Mouse (Mus musculus) cerebellum, adult 2 months (tissue): ENCODE data around the gene Cavin2. TPM values are rescaled to one million over a fixed set of nuclear protein-coding genes. Genes with fewer than 3 reads are reported as not detected.
A peak's percentile ranks its signal among the peaks of the same experiment; 100 is the strongest.

Experiments used
- DNase-seq, 2 experiments: peaks; one replicate each; pipeline ENCODE4 v3.0.0; 2021
- H3K27ac ChIP-seq: fragments of 200-500 bp; 2 replicates; pipeline ENCODE4 v1.5.1; 2012; ENCODE audit warnings: low read length, control low read depth, inconsistent platforms; ENCODE audit not compliant: insufficient read depth
- H3K27me3 ChIP-seq: fragments of 200-500 bp; 2 replicates; pipeline ENCODE4 v1.6.1; 2012; ENCODE audit warnings: inconsistent platforms, mild to moderate bottlenecking, low read length, moderate library complexity; ENCODE audit not compliant: control insufficient read depth, insufficient read depth
- H3K4me1 ChIP-seq: fragments of 200-500 bp; 2 replicates; pipeline ENCODE4 v1.6.1; 2011; ENCODE audit warnings: low read length; ENCODE audit not compliant: control insufficient read depth, insufficient read depth
- H3K4me3 ChIP-seq: fragments of 200-500 bp; replicated peaks from 2 replicates; pipeline ENCODE3; 2011; ENCODE audit warnings: mild to moderate bottlenecking, low read depth, low read length, control low read depth; ENCODE audit not compliant: insufficient read depth
- CTCF ChIP-seq: fragments of 200-500 bp; IDR thresholded peaks from 2 replicates; pipeline ENCODE4 v1.5.1; 2011; ENCODE audit warnings: low read depth, mild to moderate bottlenecking, control low read depth, low read length, moderate library complexity, borderline replicate concordance; ENCODE audit not compliant: insufficient read depth
- POLR2A ChIP-seq: fragments of 200-500 bp; IDR thresholded peaks from 2 replicates; pipeline ENCODE4 v1.6.1; 2011; ENCODE audit warnings: low read length, control low read depth, borderline replicate concordance; ENCODE audit not compliant: insufficient read depth
- WGBS: fragments of 180-500 bp; shearing (Covaris S2); methylation state at CpG from one replicate; pipeline ENCODE4 v1.1.7; 2018; 5-methylcytosine and 5-hydroxymethylcytosine counted together
- polyA plus RNA-seq: library from polyadenylated mRNA; depleted of rRNA; stranded (reverse); fragments of >200 nt; gene quantifications from 2 replicates; pipeline ENCODE4 v1.2.3, GENCODE M21; 2012

Cavin2 gene
- polyA plus RNA-seq, 1 experiment = 6.5 TPM

DNA sequence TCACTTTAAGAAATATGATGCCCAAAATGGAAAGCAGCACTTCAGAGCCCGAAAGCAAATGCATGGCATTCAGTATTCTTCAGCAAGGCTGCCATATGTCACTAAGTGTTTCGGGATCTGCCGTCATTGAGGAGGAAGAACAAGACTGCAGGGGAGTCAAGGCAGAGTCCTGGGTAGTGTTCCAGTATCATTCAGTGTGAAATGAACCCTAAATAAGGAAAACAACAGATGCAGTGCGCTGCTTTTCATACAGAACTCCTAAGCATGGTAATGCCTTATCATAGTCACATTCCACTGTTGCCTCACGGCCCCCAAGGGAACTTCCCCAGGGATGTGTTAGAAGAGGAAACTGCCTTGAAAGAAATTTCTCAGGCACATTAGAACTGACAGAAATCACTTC is 21.8 kb upstream of the Cavin2 start:
- TF ChIP-seq CTCF (no peak), POLR2A (no peak)
- H3K27ac ChIP-seq = no peak overlapping the region
- H3K27me3 ChIP-seq = no peaks in the 10 kb centered on the region
- peaks cover 8% of the 10 kb centered on the region; the same call in 1 of the 2 replicates for H3K4me1 ChIP-seq
- peak; percentile 39 to 54 for DNase-seq
- WGBS = 26% methylated on average over 5 of the region's 5 CpGs
- H3K4me3 ChIP-seq = no peak overlapping the region

DNA sequence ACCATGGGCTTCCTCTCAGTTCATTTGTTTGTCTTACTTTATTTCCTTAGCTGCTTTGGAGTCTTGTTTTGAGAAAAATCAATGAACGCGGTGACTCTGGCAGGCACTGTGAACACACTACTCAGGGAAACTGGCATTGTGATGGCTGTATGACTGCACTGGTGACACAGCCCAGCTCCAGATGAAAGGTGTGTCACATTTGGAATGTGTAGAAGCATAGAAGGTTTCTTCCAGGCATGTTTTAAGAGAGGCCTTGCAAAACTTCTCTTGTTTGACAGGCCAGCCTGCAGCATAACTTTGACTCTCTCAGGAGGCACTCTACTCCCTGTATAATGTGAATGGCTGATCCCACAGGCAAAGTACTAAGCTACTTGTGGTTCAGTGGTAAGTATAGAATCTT is 20.7 kb upstream of the Cavin2 start:
- H3K27me3 ChIP-seq = no peaks in the 10 kb centered on the region
- H3K4me1 ChIP-seq = peaks cover 8% of the 10 kb centered on the region; the same call in 1 of the 2 replicates
- TF ChIP-seq POLR2A (no peak), CTCF (no peak)
- no peak overlapping the region for H3K27ac ChIP-seq
- H3K4me3 ChIP-seq = no peak overlapping the region
- 92% methylated on average over 2 of the region's 2 CpGs for WGBS
- DNase-seq = no peak

DNA sequence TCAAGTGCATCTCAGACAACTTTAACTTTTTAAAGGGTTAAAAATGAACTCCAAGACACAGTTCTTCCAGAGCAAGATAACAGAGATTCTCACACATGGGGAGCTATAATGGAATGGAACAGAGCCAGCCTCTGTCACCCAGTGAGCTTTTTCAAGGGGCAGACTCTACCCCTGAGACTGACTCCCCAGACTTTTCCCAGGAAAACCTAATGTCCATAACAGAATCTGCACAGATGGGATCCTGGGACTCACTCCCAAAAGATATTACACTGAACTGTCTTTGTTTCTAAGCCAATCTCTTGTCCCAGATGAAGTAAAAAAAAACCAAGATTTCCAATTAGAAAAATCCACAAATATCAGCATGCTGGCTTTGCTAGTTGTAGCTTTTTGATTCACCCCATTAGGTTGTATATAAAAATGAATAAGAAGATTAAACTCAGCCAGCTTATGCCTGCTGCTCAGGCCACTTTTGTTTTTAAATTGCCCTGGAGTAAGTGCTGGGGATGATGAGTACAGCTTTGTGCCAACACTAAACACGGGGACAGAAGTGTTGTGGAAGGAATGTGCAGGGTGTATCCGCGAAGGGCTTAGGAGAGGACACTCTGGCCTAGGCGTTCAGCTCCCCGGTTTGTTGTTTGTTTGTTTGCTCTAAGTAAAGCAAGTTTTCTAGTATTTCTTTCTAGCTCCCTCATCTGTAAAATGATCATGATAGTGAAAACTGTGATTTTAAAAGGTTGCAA is 18.6 kb upstream of the Cavin2 start:
- DNase-seq = peak in 1 of 2 experiments; percentile 48
- no peak for TF ChIP-seq POLR2A
- no peak for TF ChIP-seq CTCF
- Histone ChIP-seq H3K27me3 (no peaks in the 10 kb centered on the region), H3K27ac (no peak overlapping the region), H3K4me3 (no peak overlapping the region), H3K4me1 (peaks cover 8% of the 10 kb centered on the region; the same call in 1 of the 2 replicates)
- WGBS = 33% methylated on average over 5 of the region's 5 CpGs

DNA sequence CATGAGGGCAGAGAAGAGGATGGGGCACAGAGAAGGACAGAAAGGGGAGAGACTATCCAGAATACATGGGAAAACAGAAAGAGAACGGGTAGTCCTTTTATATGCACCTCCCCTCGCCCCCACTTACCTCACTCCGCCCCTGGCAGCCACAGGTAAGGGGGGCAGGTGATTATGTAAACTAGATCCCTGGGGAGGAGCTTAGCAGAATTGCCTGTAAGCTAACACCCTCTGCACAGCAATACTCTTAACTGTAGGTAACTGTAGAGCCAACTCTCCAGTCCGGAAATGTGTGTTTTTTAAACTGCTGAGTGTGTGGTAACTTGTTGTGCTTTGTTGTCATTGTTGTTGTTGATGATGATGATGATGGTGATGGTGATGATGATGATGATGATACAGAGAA is 17.1 kb upstream of the Cavin2 start:
- Histone ChIP-seq H3K4me3 (no peak overlapping the region), H3K27ac (no peak overlapping the region), H3K4me1 (peaks cover 8% of the 10 kb centered on the region; the same call in 1 of the 2 replicates), H3K27me3 (no peaks in the 10 kb centered on the region)
- TF ChIP-seq POLR2A (no peak), CTCF (no peak)
- WGBS = 86% methylated on average over 4 of the region's 4 CpGs
- DNase-seq = no peak

DNA sequence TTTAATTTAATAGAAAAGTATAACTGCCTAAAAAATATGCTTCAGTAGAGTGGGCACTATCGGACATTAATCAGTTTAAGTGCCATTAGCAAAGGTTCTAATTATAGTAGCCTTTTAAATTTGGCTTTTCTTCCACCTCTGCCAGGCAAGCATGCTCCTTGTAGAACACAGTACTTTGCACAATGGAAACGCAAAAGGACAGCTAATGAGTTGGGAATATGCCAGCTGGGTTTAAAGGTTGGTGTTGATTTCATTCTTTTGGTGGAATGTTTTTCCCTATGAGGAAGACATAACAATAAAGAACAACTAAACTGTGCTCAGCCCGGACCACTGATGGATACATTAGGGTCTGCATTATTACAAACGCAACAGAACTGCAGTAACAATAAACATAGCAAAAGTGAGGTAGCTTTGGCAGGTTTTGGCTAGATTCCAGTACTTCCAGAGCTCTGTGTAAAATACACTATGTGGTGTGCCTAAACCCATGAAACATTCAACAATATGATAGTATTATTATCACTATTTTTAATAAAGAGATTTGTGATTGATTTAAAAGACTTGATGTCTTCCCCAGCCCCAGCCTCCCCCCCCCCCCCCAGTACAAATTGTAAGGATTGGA is 16.2 kb upstream of the Cavin2 start:
- TF ChIP-seq POLR2A (no peak), CTCF (no peak)
- Histone ChIP-seq H3K4me3 (no peak overlapping the region), H3K27ac (no peak overlapping the region), H3K4me1 (peaks cover 5% of the 10 kb centered on the region; the same call in 1 of the 2 replicates), H3K27me3 (no peaks in the 10 kb centered on the region)
- WGBS = 58% methylated on average over 4 of the region's 4 CpGs
- DNase-seq = no peak

DNA sequence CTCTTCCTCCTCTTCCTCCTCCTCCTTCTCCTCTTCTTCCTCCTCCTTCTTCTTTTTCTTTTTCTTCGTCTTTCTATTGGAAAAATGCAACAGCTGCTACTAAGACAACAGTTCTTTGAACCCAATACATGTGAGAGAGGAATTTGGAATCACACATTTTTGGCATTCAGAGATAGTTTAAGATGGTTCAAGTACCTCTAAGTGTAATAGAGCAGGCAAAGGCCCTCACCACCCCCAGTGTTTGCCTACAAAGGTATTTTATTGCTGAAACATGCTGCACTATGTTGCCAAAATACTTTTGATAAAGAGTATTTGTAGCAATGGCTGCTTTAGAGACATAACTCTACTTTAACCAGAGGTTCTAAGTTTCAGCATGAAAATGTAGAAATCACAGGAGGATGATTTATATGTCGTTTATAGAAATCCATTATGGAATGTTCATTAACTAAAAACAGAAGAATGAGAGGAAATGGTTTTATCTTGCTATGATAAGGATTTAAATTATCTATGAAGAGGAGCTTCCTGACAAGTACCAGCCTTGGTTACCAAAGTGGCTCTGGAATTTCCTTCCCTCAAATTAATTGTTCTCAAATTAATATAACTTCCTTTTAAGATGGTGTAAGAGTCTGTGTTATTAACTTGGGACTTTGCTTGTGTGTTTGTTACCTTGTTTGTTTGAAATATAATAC is 10.9 kb upstream of the Cavin2 start:
- TF ChIP-seq POLR2A = no peak
- TF ChIP-seq CTCF = no peak
- Histone ChIP-seq H3K4me3 (no peak overlapping the region), H3K27me3 (no peaks in the 10 kb centered on the region), H3K4me1 (no peaks in the 10 kb centered on the region), H3K27ac (no peak overlapping the region)
- no peak for DNase-seq
- WGBS = 69% methylated on average over 2 of the region's 2 CpGs

DNA sequence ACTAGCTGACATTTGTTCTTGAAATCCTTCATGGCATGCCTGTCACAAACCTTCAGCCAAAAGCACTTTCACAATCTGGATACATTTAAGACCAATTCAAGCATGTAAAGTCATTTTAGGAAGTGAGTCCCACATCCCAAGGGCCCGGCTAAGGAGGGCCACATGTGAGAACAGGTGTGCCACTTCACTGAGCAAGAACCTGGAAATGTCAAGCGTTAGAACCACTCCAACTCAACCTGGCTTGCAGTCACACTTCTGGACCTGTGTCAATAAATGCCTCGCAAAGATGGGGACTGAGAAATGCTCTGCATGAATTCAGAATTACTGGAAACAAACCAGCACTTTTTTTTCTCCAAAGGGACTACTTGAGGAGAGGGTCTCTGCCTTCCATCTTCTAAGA is 725 bp upstream of the Cavin2 start:
- Histone ChIP-seq H3K4me3 (no peak overlapping the region), H3K27ac (no peak overlapping the region), H3K4me1 (no peaks in the 10 kb centered on the region), H3K27me3 (no peaks in the 10 kb centered on the region)
- peak in 1 of 2 experiments; percentile 32 for DNase-seq
- TF ChIP-seq POLR2A = no peak
- TF ChIP-seq CTCF = no peak
- WGBS = 22% methylated on average over 3 of the region's 3 CpGs
